Mouse (Mus musculus): ENCODE results near the gene Intu. TPM values are rescaled to one million over a fixed set of nuclear protein-coding genes. Genes with fewer than 3 reads are reported as not detected.

The Intu gene
- polyA plus RNA-seq, 1 experiment from 2014 or later = 4.1 TPM

DNA sequence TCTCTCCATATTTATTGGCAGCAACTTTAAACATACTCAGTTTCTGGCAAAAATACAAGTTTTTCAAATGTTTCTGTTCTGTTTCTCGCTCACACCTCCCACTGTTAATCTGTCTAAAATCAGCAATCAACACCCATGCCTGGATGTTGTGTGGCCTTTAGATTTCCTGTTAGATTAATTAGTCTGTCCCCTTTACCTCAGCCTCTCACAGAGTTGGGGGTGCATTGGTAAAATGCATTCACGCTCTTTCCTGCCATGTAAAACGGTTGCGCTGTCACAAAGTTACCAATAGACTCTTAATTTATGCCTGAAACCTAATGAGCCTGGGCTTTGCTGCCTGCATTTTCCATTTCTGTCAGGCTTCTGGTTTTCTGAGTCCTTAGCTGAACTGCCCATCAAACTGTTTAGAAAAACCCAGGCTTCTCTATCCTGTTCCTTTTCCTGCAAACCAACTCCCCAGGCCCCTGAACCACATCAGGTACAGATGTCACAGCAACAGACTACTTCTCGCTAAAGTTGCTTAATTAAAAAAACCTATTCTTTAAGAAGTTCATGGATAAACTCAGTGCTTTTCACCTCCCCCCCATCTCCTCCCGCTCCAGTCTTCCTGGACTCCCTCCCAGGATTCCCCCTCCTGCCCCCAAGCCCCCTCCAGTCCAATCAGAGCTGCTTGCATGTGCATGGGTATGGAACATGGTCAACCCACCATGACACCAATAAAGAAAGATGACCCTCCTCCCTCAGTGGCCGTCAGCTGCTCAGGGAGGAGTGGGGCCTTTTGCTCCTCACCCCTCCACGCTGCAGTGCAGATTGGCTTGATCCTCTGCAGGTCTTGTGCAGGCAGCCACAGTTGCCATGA, 136.0 kb downstream of the Intu start:
- H3K36me3 ChIP-seq (replicated peaks; ENCODE audit: control insufficient read depth, insufficient read depth) = peaks cover 15% of the 10 kb centered on the region; the same call in 1 of the 2 replicates
- 77% methylated on average over 8 of the region's 8 CpGs for WGBS
- no peaks in the 10 kb centered on the region for H3K27me3 ChIP-seq (ENCODE audit: control insufficient read depth, insufficient read depth, low read length)
- no peak overlapping the region for H3K9ac ChIP-seq
- ATAC-seq (ENCODE audit: low FRiP score) = no peak
- H3K9me3 ChIP-seq (ENCODE audit: control insufficient read depth, low read length) = no peaks in the 10 kb centered on the region
- no peak overlapping the region for H3K27ac ChIP-seq
- H3K4me1 ChIP-seq (replicated peaks; ENCODE audit: control insufficient read depth, insufficient read depth, low read length) = no peaks in the 10 kb centered on the region
- H3K4me2 ChIP-seq (replicated peaks) = no peak overlapping the region
- no peak for DNase-seq (ENCODE audit: low spot score)
- no peak overlapping the region for H3K4me3 ChIP-seq (replicated peaks; ENCODE audit: low read length)

DNA sequence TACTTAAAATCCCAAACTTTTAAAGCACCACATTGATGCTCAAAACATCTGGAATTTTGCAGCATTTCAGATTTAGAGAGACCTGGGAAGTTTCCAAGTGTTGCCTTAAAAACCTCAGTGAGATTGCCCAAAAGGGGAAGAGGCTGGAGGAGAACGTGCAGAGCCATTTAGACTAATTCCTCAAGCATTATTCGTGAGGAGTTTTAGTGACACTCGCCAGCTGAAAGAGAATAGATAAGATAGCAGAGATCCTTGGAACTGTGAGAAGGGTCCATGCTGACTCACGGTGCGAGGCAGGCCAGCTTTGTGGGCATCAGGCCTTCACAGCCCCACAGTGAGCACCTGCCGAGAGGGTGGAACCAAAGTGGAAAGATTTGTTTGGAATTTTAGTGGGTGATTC, 137.8 kb downstream of the Intu start:
- Histone ChIP-seq H3K27me3 (ENCODE audit: control insufficient read depth, insufficient read depth, low read length) (no peaks in the 10 kb centered on the region), H3K4me3 (replicated peaks; ENCODE audit: low read length) (no peak overlapping the region), H3K4me2 (replicated peaks) (no peak overlapping the region), H3K36me3 (replicated peaks; ENCODE audit: control insufficient read depth, insufficient read depth) (0 out of 2 replicates have a peak, but pooled peaks cover 9% of the 10 kb centered on the region), H3K9ac (no peak overlapping the region), H3K27ac (no peak overlapping the region), H3K4me1 (replicated peaks; ENCODE audit: control insufficient read depth, insufficient read depth, low read length) (no peaks in the 10 kb centered on the region), H3K9me3 (ENCODE audit: control insufficient read depth, low read length) (no peaks in the 10 kb centered on the region)
- DNase-seq (ENCODE audit: low spot score) (no peak), ATAC-seq (ENCODE audit: low FRiP score) (no peak)
- 78% methylated on average over 6 of the region's 6 CpGs for WGBS

- Histone ChIP-seq H3K4me3 (replicated peaks; ENCODE audit: low read length) (no peak overlapping the region), H3K9ac (no peak overlapping the region), H3K27me3 (ENCODE audit: control insufficient read depth, insufficient read depth, low read length) (no peaks in the 10 kb centered on the region), H3K36me3 (replicated peaks; ENCODE audit: control insufficient read depth, insufficient read depth) (0 out of 2 replicates have a peak, but pooled peaks cover 9% of the 10 kb centered on the region), H3K27ac (no peak overlapping the region), H3K4me1 (replicated peaks; ENCODE audit: control insufficient read depth, insufficient read depth, low read length) (no peaks in the 10 kb centered on the region), H3K9me3 (ENCODE audit: control insufficient read depth, low read length) (no peaks in the 10 kb centered on the region), H3K4me2 (replicated peaks) (no peak overlapping the region)
- WGBS = 91% methylated on average over 3 of the region's 3 CpGs
- DNase-seq (ENCODE audit: low spot score) = no peak
- no peak for ATAC-seq (ENCODE audit: low FRiP score)
These were observed 138.3 kb downstream of the Intu start for GRCm38 (mm10) chr3:40669395-40669794.

GRCm38 (mm10) chr3:40673515-40673914, 142.4 kb downstream of the Intu start:
- ATAC-seq (ENCODE audit: low FRiP score) (no peak), DNase-seq (ENCODE audit: low spot score) (no peak)
- Histone ChIP-seq H3K4me3 (replicated peaks; ENCODE audit: low read length) (no peak overlapping the region), H3K27me3 (ENCODE audit: control insufficient read depth, insufficient read depth, low read length) (no peaks in the 10 kb centered on the region), H3K36me3 (replicated peaks; ENCODE audit: control insufficient read depth, insufficient read depth) (no peaks in the 10 kb centered on the region), H3K27ac (no peak overlapping the region), H3K9me3 (ENCODE audit: control insufficient read depth, low read length) (no peaks in the 10 kb centered on the region), H3K4me1 (replicated peaks; ENCODE audit: control insufficient read depth, insufficient read depth, low read length) (no peaks in the 10 kb centered on the region), H3K4me2 (replicated peaks) (no peak overlapping the region), H3K9ac (no peak overlapping the region)
- 57% methylated on average over 1 of the region's 1 CpGs for WGBS

DNA sequence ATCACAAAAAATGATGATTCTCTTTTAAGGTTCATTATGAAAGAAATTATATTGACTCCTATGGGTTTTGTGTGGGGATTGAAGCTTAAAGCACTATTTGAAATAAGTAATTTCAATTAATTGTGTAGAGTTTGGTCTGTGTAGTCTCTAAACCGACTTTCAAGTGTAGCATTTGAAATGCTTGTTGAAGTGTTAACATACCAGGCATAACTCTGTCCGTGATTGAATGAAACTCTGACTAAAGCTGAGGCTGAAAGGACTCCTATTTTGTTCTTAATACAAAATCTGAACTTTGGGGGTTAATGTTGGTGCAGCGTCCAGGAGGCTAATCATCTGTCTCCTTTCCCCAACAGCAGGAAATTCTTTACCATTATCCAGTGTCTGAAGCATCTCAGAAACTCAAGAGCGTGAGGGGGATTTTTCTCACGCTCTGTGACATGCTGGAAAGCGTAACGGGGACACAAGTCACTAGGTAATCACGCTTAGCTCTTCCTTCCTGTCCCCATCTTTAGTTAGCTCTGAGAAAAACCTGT, 143.9 kb downstream of the Intu start:
- Histone ChIP-seq H3K9me3 (ENCODE audit: control insufficient read depth, low read length) (no peaks in the 10 kb centered on the region), H3K4me2 (replicated peaks) (no peak overlapping the region), H3K27me3 (ENCODE audit: control insufficient read depth, insufficient read depth, low read length) (no peaks in the 10 kb centered on the region), H3K9ac (no peak overlapping the region), H3K4me3 (replicated peaks; ENCODE audit: low read length) (no peak overlapping the region), H3K36me3 (replicated peaks; ENCODE audit: control insufficient read depth, insufficient read depth) (no peaks in the 10 kb centered on the region), H3K4me1 (replicated peaks; ENCODE audit: control insufficient read depth, insufficient read depth, low read length) (no peaks in the 10 kb centered on the region), H3K27ac (no peak overlapping the region)
- 30% methylated on average over 8 of the region's 8 CpGs for WGBS
- DNase-seq (ENCODE audit: low spot score) (no peak), ATAC-seq (ENCODE audit: low FRiP score) (no peak)

DNA sequence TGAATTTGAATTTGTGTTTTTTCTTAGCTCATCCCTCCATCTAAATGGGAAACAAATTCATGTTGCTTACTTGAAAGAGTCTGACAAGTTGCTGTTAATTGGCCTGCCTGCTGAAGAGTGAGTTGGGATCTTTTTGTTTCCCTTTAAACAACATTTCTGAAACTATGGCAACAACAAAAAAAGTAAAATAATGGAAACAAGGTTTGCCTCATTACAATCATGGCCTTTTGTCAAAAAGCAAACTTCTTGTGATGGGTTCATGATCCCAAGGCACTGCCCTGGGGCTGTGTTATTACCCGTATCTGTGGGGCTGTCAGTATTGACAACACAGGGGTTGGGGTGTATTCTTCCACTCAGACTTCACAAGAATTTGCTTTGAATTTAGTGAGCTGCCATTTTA, 147.8 kb downstream of the Intu start:
- H3K4me1 ChIP-seq (replicated peaks; ENCODE audit: control insufficient read depth, insufficient read depth, low read length) = no peaks in the 10 kb centered on the region
- WGBS = 27% methylated on average over 1 of the region's 1 CpGs
- H3K27ac ChIP-seq = no peak overlapping the region
- ATAC-seq (ENCODE audit: low FRiP score) = no peak
- no peaks in the 10 kb centered on the region for H3K27me3 ChIP-seq (ENCODE audit: control insufficient read depth, insufficient read depth, low read length)
- no peaks in the 10 kb centered on the region for H3K36me3 ChIP-seq (replicated peaks; ENCODE audit: control insufficient read depth, insufficient read depth)
- no peak for DNase-seq (ENCODE audit: low spot score)
- H3K9ac ChIP-seq = no peak overlapping the region
- H3K9me3 ChIP-seq (ENCODE audit: control insufficient read depth, low read length) = no peaks in the 10 kb centered on the region
- no peak overlapping the region for H3K4me3 ChIP-seq (replicated peaks; ENCODE audit: low read length)
- H3K4me2 ChIP-seq (replicated peaks) = no peak overlapping the region

- WGBS = 30% methylated on average over 11 of the region's 11 CpGs
- no peak for DNase-seq (ENCODE audit: low spot score)
- H3K27me3 ChIP-seq (ENCODE audit: control insufficient read depth, insufficient read depth, low read length) = no peaks in the 10 kb centered on the region
These were observed 151.3 kb downstream of the Intu start for GRCm38 (mm10) chr3:40682404-40682803.

GRCm38 (mm10) chr3:40683171-40683570, 152.1 kb downstream of the Intu start:
- no peak overlapping the region for H3K4me3 ChIP-seq (replicated peaks; ENCODE audit: low read length)
- no peak overlapping the region for H3K27ac ChIP-seq
- no peak overlapping the region for H3K9ac ChIP-seq
- H3K9me3 ChIP-seq (ENCODE audit: control insufficient read depth, low read length) = no peaks in the 10 kb centered on the region
- no peaks in the 10 kb centered on the region for H3K27me3 ChIP-seq (ENCODE audit: control insufficient read depth, insufficient read depth, low read length)
- no peak overlapping the region for H3K4me2 ChIP-seq (replicated peaks)
- peaks cover 10% of the 10 kb centered on the region; the same call in 1 of the 2 replicates for H3K4me1 ChIP-seq (replicated peaks; ENCODE audit: control insufficient read depth, insufficient read depth, low read length)
- H3K36me3 ChIP-seq (replicated peaks; ENCODE audit: control insufficient read depth, insufficient read depth) = no peaks in the 10 kb centered on the region
- WGBS = 84% methylated on average over 18 of the region's 18 CpGs
- no peak for DNase-seq (ENCODE audit: low spot score)
- ATAC-seq (ENCODE audit: low FRiP score) = no peak

More at GRCm38 (mm10) chr3:40682404-40682803, 151.3 kb downstream of the Intu start:
- H3K4me1 ChIP-seq (replicated peaks; ENCODE audit: control insufficient read depth, insufficient read depth, low read length) = peaks cover 10% of the 10 kb centered on the region; the same call in 1 of the 2 replicates
- H3K4me3 ChIP-seq (replicated peaks; ENCODE audit: low read length) = no peak overlapping the region
- no peak overlapping the region for H3K4me2 ChIP-seq (replicated peaks)
- no peak overlapping the region for H3K9ac ChIP-seq
- no peaks in the 10 kb centered on the region for H3K9me3 ChIP-seq (ENCODE audit: control insufficient read depth, low read length)
- no peak overlapping the region for H3K27ac ChIP-seq
- H3K36me3 ChIP-seq (replicated peaks; ENCODE audit: control insufficient read depth, insufficient read depth) = no peaks in the 10 kb centered on the region
- ATAC-seq (ENCODE audit: low FRiP score) = no peak

GRCm38 (mm10) chr3:40685855-40686515, 154.9 kb downstream of the Intu start:
- peak; percentile 71 for DNase-seq (ENCODE audit: low spot score)
- Histone ChIP-seq H3K9ac (no peak overlapping the region), H3K27ac (no peak overlapping the region; the same call in 1 of the 2 replicates), H3K9me3 (ENCODE audit: control insufficient read depth, low read length) (no peaks in the 10 kb centered on the region), H3K4me3 (replicated peaks; ENCODE audit: low read length) (no peak overlapping the region), H3K36me3 (replicated peaks; ENCODE audit: control insufficient read depth, insufficient read depth) (no peaks in the 10 kb centered on the region), H3K4me1 (replicated peaks; ENCODE audit: control insufficient read depth, insufficient read depth, low read length) (peaks cover 10% of the 10 kb centered on the region; the same call in 1 of the 2 replicates), H3K4me2 (replicated peaks) (no peak overlapping the region), H3K27me3 (ENCODE audit: control insufficient read depth, insufficient read depth, low read length) (no peaks in the 10 kb centered on the region)
- WGBS = 4% methylated on average over 3 of the region's 3 CpGs
- peak; percentile 77 for ATAC-seq (ENCODE audit: low FRiP score)

Measured in hindbrain, embryonic 14.5 days (tissue).